Mouse (Mus musculus) bone marrow macrophage, adult 2 months (primary cell): ENCODE results near the gene Calml4. TPM values are rescaled to one million over a fixed set of nuclear protein-coding genes. Genes with fewer than 3 reads are reported as not detected.
A peak's percentile ranks its signal among the peaks of the same experiment; 100 is the strongest.

Experiments
- H3K27ac ChIP-seq: 2 replicates; pipeline ENCODE4 v1.5.1; 2012; ENCODE audit warnings: low read depth, low read length; ENCODE audit not compliant: insufficient read depth
- H3K4me1 ChIP-seq: 2 replicates; pipeline ENCODE4 v1.6.1; 2012; ENCODE audit warnings: low read length; ENCODE audit not compliant: control insufficient read depth, insufficient read depth
- H3K4me3 ChIP-seq: 2 replicates; pipeline ENCODE4 v1.5.1; 2012; ENCODE audit warnings: mild to moderate bottlenecking, low read length, moderate library complexity; ENCODE audit not compliant: insufficient read depth
- CTCF ChIP-seq: IDR thresholded peaks from 2 replicates; pipeline ENCODE4 v1.5.1; 2012; ENCODE audit warnings: low read depth, mild to moderate bottlenecking, low read length, moderate library complexity
- POLR2A ChIP-seq: IDR thresholded peaks from 2 replicates; pipeline ENCODE4 v1.6.1; 2012; ENCODE audit warnings: mild to moderate bottlenecking, low read depth, low read length, borderline replicate concordance
- polyA plus RNA-seq: library from polyadenylated mRNA; stranded (reverse); fragments of >200 nt; gene quantifications from 2 replicates; pipeline ENCODE4 v1.2.4, GENCODE M21; 2012; ENCODE audit not compliant: missing spikeins, insufficient read depth, insufficient read length

The Calml4 gene
- polyA plus RNA-seq, 1 experiment, result 2.4 TPM

DNA sequence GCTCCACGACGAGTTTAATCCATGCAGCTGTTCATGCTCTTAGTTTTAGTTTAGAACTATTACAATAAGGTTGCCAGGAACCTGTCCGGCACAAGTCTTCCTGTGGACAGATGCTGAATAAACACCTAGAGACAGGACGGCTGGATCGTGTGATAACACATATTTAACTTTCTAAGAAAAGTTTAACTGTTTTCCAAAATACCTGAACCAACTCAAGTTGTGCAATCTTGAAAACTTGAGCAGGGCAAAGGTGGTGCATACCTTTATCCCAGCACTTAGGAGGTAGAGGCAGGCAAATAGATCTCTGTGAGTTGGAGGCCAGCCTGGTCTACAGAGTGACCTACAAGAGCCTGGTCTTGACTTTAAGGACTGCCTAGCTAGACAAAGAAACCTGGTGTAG, 23.0 kb upstream of the Calml4 start:
- Histone ChIP-seq H3K27ac (no peak overlapping the region), H3K4me1 (peaks cover 10% of the 10 kb centered on the region), H3K4me3 (no peak overlapping the region)
- no peak for TF ChIP-seq CTCF
- no peak for TF ChIP-seq POLR2A

DNA sequence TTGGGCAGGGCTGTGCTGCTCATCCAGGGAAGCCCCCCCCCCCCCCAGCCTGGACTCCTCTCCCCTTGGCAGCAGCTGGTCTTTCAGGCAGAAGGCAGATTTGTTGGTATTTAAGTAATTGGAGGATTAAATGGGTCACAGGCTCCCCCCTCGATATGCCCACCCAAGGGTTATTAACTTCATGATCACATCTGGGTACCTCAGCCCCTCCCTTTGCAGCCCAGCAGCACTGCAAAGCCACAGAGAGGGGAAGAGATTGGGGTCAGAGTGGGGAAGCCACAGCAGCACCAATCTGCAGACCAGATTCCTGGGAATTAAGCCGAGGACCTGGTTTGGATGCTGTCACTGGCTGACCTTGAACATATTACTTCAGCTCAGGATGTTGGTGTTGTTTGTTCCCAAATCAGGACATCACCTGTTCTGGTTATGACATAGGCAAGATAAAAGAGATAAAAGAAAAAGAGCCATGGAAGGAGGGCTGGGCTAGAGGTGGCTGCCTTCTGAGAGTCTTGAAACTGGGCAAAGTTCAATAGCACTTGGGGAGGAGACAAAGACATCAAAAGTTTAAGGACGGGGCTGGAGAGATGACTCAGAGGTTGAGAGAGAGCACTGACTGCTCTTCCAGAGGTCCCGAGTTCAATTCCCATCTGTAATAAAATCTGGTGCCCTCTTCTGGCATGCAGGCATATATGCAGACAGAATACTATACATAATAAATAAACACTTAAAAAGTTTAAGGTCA, 22.0 kb upstream of the Calml4 start:
- H3K4me1 ChIP-seq, result peaks cover 14% of the 10 kb centered on the region
- TF ChIP-seq CTCF, result no peak
- no peak for TF ChIP-seq POLR2A

GRCm38 (mm10) chr9:62837611-62838010, 20.3 kb upstream of the Calml4 start:
- Histone ChIP-seq H3K4me3 (no peak overlapping the region), H3K4me1 (peaks cover 14% of the 10 kb centered on the region)

More for the DNA sequence above, 22.0 kb upstream of the Calml4 start:
- Histone ChIP-seq H3K27ac (no peak overlapping the region), H3K4me3 (no peak overlapping the region)

DNA sequence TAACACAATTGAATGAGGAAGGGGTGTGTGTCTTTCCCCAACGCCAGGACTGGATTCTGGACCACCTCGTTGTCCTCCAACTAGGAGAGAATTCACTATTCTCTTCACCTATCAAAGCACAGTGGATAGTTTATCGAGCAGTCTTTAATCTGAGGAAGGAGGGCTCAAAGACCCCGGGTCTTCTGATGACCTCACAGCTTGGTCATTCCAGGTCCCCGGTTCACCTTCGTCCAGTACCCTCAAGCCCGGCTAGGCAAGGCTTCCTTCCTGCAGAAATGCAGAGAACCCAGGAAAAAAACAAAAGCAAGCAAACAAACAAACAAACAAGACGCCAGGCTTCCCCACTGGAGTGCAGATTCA, 19.8 kb upstream of the Calml4 start:
- Histone ChIP-seq H3K27ac (peak overlapping the region; percentile 65), H3K4me1 (peaks cover 14% of the 10 kb centered on the region), H3K4me3 (peak overlapping the region; percentile 51)
- TF ChIP-seq CTCF (no peak), POLR2A (no peak)

More at GRCm38 (mm10) chr9:62837611-62838010, 20.3 kb upstream of the Calml4 start:
- no peak for TF ChIP-seq POLR2A
- TF ChIP-seq CTCF, result no peak
- peak overlapping the region; percentile 65; the same call in 1 of the 2 replicates for H3K27ac ChIP-seq

DNA sequence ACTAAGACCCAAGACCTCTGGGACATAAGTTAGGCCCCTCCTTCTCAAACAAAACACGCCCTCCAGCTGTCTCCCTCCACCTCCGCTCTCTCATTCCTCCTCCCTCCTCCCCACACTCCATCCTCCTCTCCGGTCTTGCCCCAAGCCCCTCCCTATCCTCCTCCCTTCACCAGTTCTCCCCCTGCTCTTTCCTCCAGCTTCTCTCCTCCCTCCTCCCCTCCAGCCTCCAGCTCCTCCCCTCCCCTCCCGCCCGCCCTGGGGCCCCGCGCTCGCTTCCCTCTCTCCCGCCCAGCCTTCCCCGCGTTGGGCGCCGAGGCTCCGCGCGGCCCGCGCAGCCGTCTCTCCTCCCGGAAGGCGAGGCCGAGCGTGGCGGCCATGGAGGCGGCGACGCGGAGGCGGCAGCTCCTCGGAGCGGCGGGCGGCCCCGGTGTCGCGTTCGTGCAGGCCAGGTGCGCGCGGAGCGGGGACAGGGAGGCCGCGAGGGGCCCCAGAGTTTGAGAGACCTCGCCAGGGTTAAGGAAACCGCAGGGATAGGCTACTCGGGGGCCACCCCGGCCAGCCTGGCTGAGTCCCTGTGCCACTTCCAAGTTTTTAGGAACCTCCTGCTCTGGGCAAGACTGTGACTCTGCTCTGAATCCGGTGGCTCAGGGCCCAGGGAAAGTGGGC, 19.2 kb upstream of the Calml4 start, which contains the start of gene Cln6:
Gene Cln6, plus strand, starts transcription at position 280 of the 666 bp plus-strand sequence.
- Histone ChIP-seq H3K4me1 (peaks cover 14% of the 10 kb centered on the region), H3K27ac (peak within 1 kb of the TSS; percentile 77), H3K4me3 (peak within 1 kb of the TSS; percentile 76)
- TF ChIP-seq POLR2A, result peak; percentile 58; the same call in 1 of the 2 replicates
- no peak for TF ChIP-seq CTCF

DNA sequence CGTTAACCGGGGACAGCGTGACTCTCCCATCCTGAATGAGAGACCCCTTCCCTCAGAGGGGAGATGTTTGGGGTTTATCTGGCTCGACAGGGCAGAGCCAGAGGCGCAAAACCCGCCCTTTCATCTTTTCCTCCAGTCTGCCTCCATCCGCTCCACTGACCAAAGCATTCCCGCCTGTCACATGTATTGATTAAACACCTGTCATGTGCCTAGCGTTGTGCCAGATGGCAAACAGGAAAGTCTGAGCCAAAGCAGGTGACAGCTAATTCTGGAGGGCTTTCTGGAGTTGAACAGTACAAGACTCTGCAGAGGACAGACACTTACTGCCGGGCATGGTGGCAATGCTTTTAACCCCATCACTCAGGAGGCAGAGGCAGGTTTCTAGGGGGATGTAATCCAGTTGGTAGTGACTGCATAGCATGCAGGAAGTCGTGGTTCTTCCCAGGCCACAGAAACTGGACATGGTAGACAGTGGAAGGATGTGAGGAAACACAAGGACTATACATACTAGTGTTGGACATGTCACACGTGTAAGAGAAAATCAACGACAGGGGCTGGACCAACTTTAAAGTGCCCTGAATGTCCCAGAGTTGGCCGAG, 18.6 kb upstream of the Calml4 start:
- H3K27ac ChIP-seq, result peak overlapping the region; percentile 77
- peak overlapping the region; percentile 76 for H3K4me3 ChIP-seq
- peaks cover 15% of the 10 kb centered on the region for H3K4me1 ChIP-seq
- TF ChIP-seq POLR2A (no peak), CTCF (no peak)

GRCm38 (mm10) chr9:62843356-62844024, 14.4 kb upstream of the Calml4 start:
- Histone ChIP-seq H3K4me3 (no peak overlapping the region), H3K27ac (no peak overlapping the region), H3K4me1 (peaks cover 20% of the 10 kb centered on the region)
- TF ChIP-seq CTCF (no peak), POLR2A (no peak)

GRCm38 (mm10) chr9:62844461-62844860, 13.4 kb upstream of the Calml4 start:
- H3K27ac ChIP-seq, result no peak overlapping the region
- H3K4me3 ChIP-seq, result no peak overlapping the region
- TF ChIP-seq CTCF (no peak), POLR2A (no peak)
- H3K4me1 ChIP-seq, result peaks cover 18% of the 10 kb centered on the region

DNA sequence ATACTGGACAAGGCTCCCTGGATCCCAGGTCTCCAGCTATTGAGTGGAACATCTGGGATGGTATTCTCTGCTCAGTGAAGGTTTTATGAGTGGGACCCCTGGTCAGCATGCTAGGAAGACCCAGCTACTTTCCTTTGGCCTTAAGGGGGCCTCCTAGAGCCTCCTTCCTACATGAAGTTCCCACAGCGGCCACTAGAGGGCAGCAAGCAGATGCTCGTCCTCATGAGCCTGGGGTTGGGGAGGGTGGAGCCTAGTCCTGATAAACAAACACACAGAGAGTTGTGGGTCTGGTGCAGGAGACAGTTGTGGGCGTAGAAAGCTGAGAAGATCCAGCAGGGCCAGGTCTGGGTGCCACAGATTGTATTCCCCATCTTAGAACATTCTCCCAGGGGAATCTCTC, 10.2 kb upstream of the Calml4 start:
- Histone ChIP-seq H3K4me1 (peaks cover 10% of the 10 kb centered on the region), H3K27ac (no peak overlapping the region), H3K4me3 (no peak overlapping the region)
- TF ChIP-seq POLR2A, result no peak
- TF ChIP-seq CTCF, result peak; percentile 100
